Mouse (Mus musculus) forebrain, embryonic 12.5 days (tissue): ENCODE results near the gene Cacnb4. TPM values are rescaled to one million over a fixed set of nuclear protein-coding genes. Genes with fewer than 3 reads are reported as not detected.

Experiments used
- polyA plus RNA-seq: library from polyadenylated mRNA; unstranded; fragments of >200 nt; fragmentation: Nextera tagmentation; extraction: Ambion mirVana; gene quantifications from 2 replicates; pipeline ENCODE4 v1.2.1, GENCODE M21; 2016

Gene Cacnb4
- polyA plus RNA-seq, 1 experiment from 2014 or later, result 4.1 TPM

Other genes with a start within 250 kb of the Cacnb4 start
- gene Stam2, start 65.5 kb upstream of the Cacnb4 start, polyA plus RNA-seq, result 42.2 and 42.8 TPM in 2 replicates
- gene Fmnl2, start 181.0 kb upstream of the Cacnb4 start, polyA plus RNA-seq, result 13.9 and 14.6 TPM in 2 replicates